Mouse (Mus musculus): ENCODE results near the gene Retn. TPM values are rescaled to one million over a fixed set of nuclear protein-coding genes. Genes with fewer than 3 reads are reported as not detected.
A peak's percentile ranks its signal among the peaks of the same experiment; 100 is the strongest.

Gene Retn
- polyA plus RNA-seq, 1 experiment from 2014 or later, result 0.41 TPM

GRCm38 (mm10) chr8:3671980-3672491 is 16.5 kb downstream of the Retn start, which contains the start of gene Fcor:
Gene Fcor (minus strand): TSS chr8:3672362.
- H3K4me1 ChIP-seq (replicated peaks; ENCODE audit: control insufficient read depth, insufficient read depth, low read length), result no peaks in the 10 kb centered on the region
- peak within 1 kb of the TSS; percentile 37; the same call in 1 of the 2 replicates for H3K27ac ChIP-seq (ENCODE audit: low read depth, low read length)
- H3K4me3 ChIP-seq (ENCODE audit: low read depth, low read length), result peak within 1 kb of the TSS; percentile 47
- no peaks in the 10 kb centered on the region for H3K27me3 ChIP-seq (ENCODE audit: control insufficient read depth, insufficient read depth, low read length)
- H3K36me3 ChIP-seq (ENCODE audit: control insufficient read depth, insufficient read depth, low read length), result no peaks in the 10 kb centered on the region
- ATAC-seq (replicated peaks; ENCODE audit: low FRiP score) (peak; percentile 81), DNase-seq (ENCODE audit: low spot score) (peak; percentile 92)
- WGBS, result under 1% methylated on average over 23 of the region's 23 CpGs
- no peaks in the 10 kb centered on the region for H3K9me3 ChIP-seq (ENCODE audit: control insufficient read depth, low read length)
- peak within 1 kb of the TSS; percentile 73 for H3K9ac ChIP-seq (ENCODE audit: low read length)
- peak within 1 kb of the TSS; percentile 50 for H3K4me2 ChIP-seq (ENCODE audit: low read depth, low read length, severe bottlenecking)

DNA sequence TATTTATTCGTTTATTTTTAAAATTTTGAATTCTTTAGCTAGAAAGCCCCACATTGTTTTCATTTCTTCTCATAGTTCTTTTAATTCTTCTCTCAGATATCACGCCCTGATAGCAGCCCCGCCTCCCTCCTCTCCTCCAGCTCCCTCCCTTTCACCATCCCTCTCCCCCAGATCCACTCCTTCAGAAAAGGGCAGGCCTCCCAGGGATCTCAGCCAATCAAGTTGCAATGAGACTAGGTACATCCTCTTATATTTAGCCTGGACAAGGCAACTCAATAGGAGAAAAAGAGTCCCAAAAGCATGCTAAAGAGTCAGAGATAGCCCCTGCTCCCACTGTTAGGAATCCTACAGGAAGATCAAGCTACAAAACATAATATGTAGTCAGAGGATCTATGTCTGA is 19.1 kb downstream of the Retn start:
- H3K4me2 ChIP-seq (ENCODE audit: low read depth, low read length, severe bottlenecking), result no peak overlapping the region
- DNase-seq (ENCODE audit: low spot score), result no peak
- peaks cover 3% of the 10 kb centered on the region; the same call in 1 of the 2 replicates for H3K4me1 ChIP-seq (replicated peaks; ENCODE audit: control insufficient read depth, insufficient read depth, low read length)
- H3K9me3 ChIP-seq (ENCODE audit: control insufficient read depth, low read length), result no peaks in the 10 kb centered on the region
- no peak overlapping the region for H3K27ac ChIP-seq (ENCODE audit: low read depth, low read length)
- H3K36me3 ChIP-seq (ENCODE audit: control insufficient read depth, insufficient read depth, low read length), result peaks cover 7% of the 10 kb centered on the region
- no peaks in the 10 kb centered on the region for H3K27me3 ChIP-seq (ENCODE audit: control insufficient read depth, insufficient read depth, low read length)
- H3K4me3 ChIP-seq (ENCODE audit: low read depth, low read length), result no peak overlapping the region
- no peak overlapping the region for H3K9ac ChIP-seq (ENCODE audit: low read length)
- no peak for ATAC-seq (replicated peaks; ENCODE audit: low FRiP score)
- WGBS, result 57% methylated on average over 3 of the region's 3 CpGs

GRCm38 (mm10) chr8:3676131-3676992 is 20.8 kb downstream of the Retn start, which contains the start of gene Trappc5:
Gene Trappc5 (plus strand): TSS chr8:3676299.
- peak within 1 kb of the TSS; percentile 97 for H3K9ac ChIP-seq (ENCODE audit: low read length)
- ATAC-seq (replicated peaks; ENCODE audit: low FRiP score) (peak; percentile 82), DNase-seq (ENCODE audit: low spot score) (peak; percentile 96)
- peak within 1 kb of the TSS; percentile 84 for H3K27ac ChIP-seq (ENCODE audit: low read depth, low read length)
- no peaks in the 10 kb centered on the region for H3K27me3 ChIP-seq (ENCODE audit: control insufficient read depth, insufficient read depth, low read length)
- H3K9me3 ChIP-seq (ENCODE audit: control insufficient read depth, low read length), result no peaks in the 10 kb centered on the region
- peaks cover 7% of the 10 kb centered on the region for H3K36me3 ChIP-seq (ENCODE audit: control insufficient read depth, insufficient read depth, low read length)
- peak within 1 kb of the TSS; percentile 80 for H3K4me2 ChIP-seq (ENCODE audit: low read depth, low read length, severe bottlenecking)
- peaks cover 3% of the 10 kb centered on the region; the same call in 1 of the 2 replicates for H3K4me1 ChIP-seq (replicated peaks; ENCODE audit: control insufficient read depth, insufficient read depth, low read length)
- 1% methylated on average over 61 of the region's 61 CpGs for WGBS
- H3K4me3 ChIP-seq (ENCODE audit: low read depth, low read length), result peak within 1 kb of the TSS; percentile 90

- peak overlapping the region; percentile 84 for H3K27ac ChIP-seq (ENCODE audit: low read depth, low read length)
- peak; percentile 4; the same call in 1 of the 2 replicates for ATAC-seq (replicated peaks; ENCODE audit: low FRiP score)
- 6% methylated on average over 15 of the region's 15 CpGs for WGBS
Observed at GRCm38 (mm10) chr8:3676993-3677579, 21.5 kb downstream of the Retn start.

GRCm38 (mm10) chr8:3678831-3679230 is 23.3 kb downstream of the Retn start:
- Histone ChIP-seq H3K36me3 (ENCODE audit: control insufficient read depth, insufficient read depth, low read length) (peaks cover 7% of the 10 kb centered on the region), H3K27me3 (ENCODE audit: control insufficient read depth, insufficient read depth, low read length) (no peaks in the 10 kb centered on the region), H3K27ac (ENCODE audit: low read depth, low read length) (no peak overlapping the region), H3K9me3 (ENCODE audit: control insufficient read depth, low read length) (no peaks in the 10 kb centered on the region), H3K9ac (ENCODE audit: low read length) (no peak overlapping the region), H3K4me1 (replicated peaks; ENCODE audit: control insufficient read depth, insufficient read depth, low read length) (peaks cover 3% of the 10 kb centered on the region; the same call in 1 of the 2 replicates), H3K4me3 (ENCODE audit: low read depth, low read length) (no peak overlapping the region), H3K4me2 (ENCODE audit: low read depth, low read length, severe bottlenecking) (no peak overlapping the region)
- DNase-seq (ENCODE audit: low spot score) (no peak), ATAC-seq (replicated peaks; ENCODE audit: low FRiP score) (no peak)
- 98% methylated on average over 23 of the region's 23 CpGs for WGBS

More at GRCm38 (mm10) chr8:3676993-3677579, 21.5 kb downstream of the Retn start:
- Histone ChIP-seq H3K36me3 (ENCODE audit: control insufficient read depth, insufficient read depth, low read length) (peaks cover 7% of the 10 kb centered on the region), H3K4me1 (replicated peaks; ENCODE audit: control insufficient read depth, insufficient read depth, low read length) (peaks cover 3% of the 10 kb centered on the region; the same call in 1 of the 2 replicates), H3K4me2 (ENCODE audit: low read depth, low read length, severe bottlenecking) (peak overlapping the region; percentile 80), H3K27me3 (ENCODE audit: control insufficient read depth, insufficient read depth, low read length) (no peaks in the 10 kb centered on the region), H3K4me3 (ENCODE audit: low read depth, low read length) (peak overlapping the region; percentile 90), H3K9me3 (ENCODE audit: control insufficient read depth, low read length) (no peaks in the 10 kb centered on the region), H3K9ac (ENCODE audit: low read length) (peak overlapping the region; percentile 97)
- no peak for DNase-seq (ENCODE audit: low spot score)

- ATAC-seq (replicated peaks; ENCODE audit: low FRiP score) (no peak), DNase-seq (ENCODE audit: low spot score) (no peak)
- H3K9ac ChIP-seq (ENCODE audit: low read length), result no peak overlapping the region
- H3K27me3 ChIP-seq (ENCODE audit: control insufficient read depth, insufficient read depth, low read length), result no peaks in the 10 kb centered on the region
- WGBS, result 94% methylated on average over 23 of the region's 23 CpGs
- no peak overlapping the region for H3K27ac ChIP-seq (ENCODE audit: low read depth, low read length)
- H3K4me1 ChIP-seq (replicated peaks; ENCODE audit: control insufficient read depth, insufficient read depth, low read length), result peaks cover 3% of the 10 kb centered on the region; the same call in 1 of the 2 replicates
- H3K9me3 ChIP-seq (ENCODE audit: control insufficient read depth, low read length), result no peaks in the 10 kb centered on the region
- no peak overlapping the region for H3K4me2 ChIP-seq (ENCODE audit: low read depth, low read length, severe bottlenecking)
- H3K36me3 ChIP-seq (ENCODE audit: control insufficient read depth, insufficient read depth, low read length), result peaks cover 7% of the 10 kb centered on the region
- H3K4me3 ChIP-seq (ENCODE audit: low read depth, low read length), result no peak overlapping the region
Observed at GRCm38 (mm10) chr8:3679236-3679635, 23.7 kb downstream of the Retn start.

GRCm38 (mm10) chr8:3679656-3680055 is 24.1 kb downstream of the Retn start:
- Histone ChIP-seq H3K4me2 (ENCODE audit: low read depth, low read length, severe bottlenecking) (no peak overlapping the region), H3K36me3 (ENCODE audit: control insufficient read depth, insufficient read depth, low read length) (peaks cover 7% of the 10 kb centered on the region), H3K9me3 (ENCODE audit: control insufficient read depth, low read length) (no peaks in the 10 kb centered on the region), H3K4me3 (ENCODE audit: low read depth, low read length) (no peak overlapping the region), H3K4me1 (replicated peaks; ENCODE audit: control insufficient read depth, insufficient read depth, low read length) (peaks cover 3% of the 10 kb centered on the region; the same call in 1 of the 2 replicates), H3K9ac (ENCODE audit: low read length) (no peak overlapping the region), H3K27me3 (ENCODE audit: control insufficient read depth, insufficient read depth, low read length) (no peaks in the 10 kb centered on the region), H3K27ac (ENCODE audit: low read depth, low read length) (no peak overlapping the region)
- ATAC-seq (replicated peaks; ENCODE audit: low FRiP score) (no peak), DNase-seq (ENCODE audit: low spot score) (no peak)
- 96% methylated on average over 5 of the region's 5 CpGs for WGBS

DNA sequence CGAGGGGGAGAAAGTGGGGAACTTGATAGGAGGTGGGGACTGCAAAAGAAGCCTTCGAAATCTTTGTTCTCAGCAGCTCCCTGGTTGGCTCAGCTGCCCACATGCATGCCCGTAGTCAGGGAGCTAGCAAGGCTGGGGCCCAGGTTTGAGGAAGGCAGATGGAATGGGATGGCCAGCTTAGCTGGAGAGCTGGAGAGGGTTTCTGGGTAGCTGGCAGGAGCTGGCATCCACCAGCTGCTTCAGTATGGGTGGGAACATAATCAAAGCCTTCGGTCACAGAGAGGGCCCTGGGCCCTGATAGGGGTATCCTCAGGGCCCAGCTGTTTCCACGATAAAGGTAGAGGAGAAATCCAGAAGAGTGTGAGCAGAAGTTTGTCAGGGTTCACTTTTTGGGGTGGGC is 26.9 kb downstream of the Retn start:
- DNase-seq (ENCODE audit: low spot score), result no peak
- H3K9ac ChIP-seq (ENCODE audit: low read length), result no peak overlapping the region
- H3K9me3 ChIP-seq (ENCODE audit: control insufficient read depth, low read length), result no peaks in the 10 kb centered on the region
- H3K27ac ChIP-seq (ENCODE audit: low read depth, low read length), result no peak overlapping the region
- peaks cover 3% of the 10 kb centered on the region; the same call in 1 of the 2 replicates for H3K4me1 ChIP-seq (replicated peaks; ENCODE audit: control insufficient read depth, insufficient read depth, low read length)
- no peak overlapping the region for H3K4me3 ChIP-seq (ENCODE audit: low read depth, low read length)
- H3K36me3 ChIP-seq (ENCODE audit: control insufficient read depth, insufficient read depth, low read length), result peaks cover 7% of the 10 kb centered on the region
- ATAC-seq (replicated peaks; ENCODE audit: low FRiP score), result no peak
- no peak overlapping the region for H3K4me2 ChIP-seq (ENCODE audit: low read depth, low read length, severe bottlenecking)
- 87% methylated on average over 5 of the region's 5 CpGs for WGBS
- no peaks in the 10 kb centered on the region for H3K27me3 ChIP-seq (ENCODE audit: control insufficient read depth, insufficient read depth, low read length)
